Mouse (Mus musculus) spleen, adult 2 months (tissue): Measurements from ENCODE around the gene Map3k10.

Source experiments
- CTCF ChIP-seq: fragments of 200-500 bp; IDR thresholded peaks from 2 replicates; pipeline ENCODE4 v1.5.1; 2011; ENCODE audit warnings: mild to moderate bottlenecking, inconsistent platforms; ENCODE audit not compliant: insufficient read depth, insufficient read length, insufficient replicate concordance; ENCODE audit errors: extremely low read depth
- POLR2A ChIP-seq: fragments of 200-500 bp; IDR thresholded peaks from 2 replicates; pipeline ENCODE4 v1.6.1; 2011; ENCODE audit warnings: low read depth, low read length, inconsistent platforms

DNA sequence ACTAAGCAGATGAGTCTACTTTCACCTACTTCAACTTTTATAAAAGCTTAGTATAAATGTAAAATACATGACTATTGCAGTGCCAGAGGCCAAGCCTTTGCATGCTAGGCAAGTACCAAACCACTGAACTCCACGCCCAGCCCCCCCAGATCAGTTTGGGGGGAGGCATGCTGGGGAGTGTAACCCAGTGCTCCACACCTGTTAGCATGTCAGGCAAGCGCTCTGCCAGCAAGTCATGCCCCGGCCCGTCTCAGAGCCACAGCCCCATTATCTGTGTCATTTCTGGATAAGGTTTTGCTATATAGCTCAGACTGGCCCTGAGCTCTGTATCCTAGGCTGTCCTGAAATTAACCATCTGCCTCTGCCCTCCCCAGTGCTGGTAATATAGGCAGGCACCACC is 12.4 kb downstream of the Map3k10 start:
- TF ChIP-seq CTCF: no peak
- no peak for TF ChIP-seq POLR2A
